Mouse (Mus musculus): ENCODE data around the gene Hs3st1. TPM values are rescaled to one million over a fixed set of nuclear protein-coding genes. Genes with fewer than 3 reads are reported as not detected.

Gene Hs3st1
- total RNA-seq, 2 experiments from 2014 or later: 20.9 to 22.2 TPM

DNA sequence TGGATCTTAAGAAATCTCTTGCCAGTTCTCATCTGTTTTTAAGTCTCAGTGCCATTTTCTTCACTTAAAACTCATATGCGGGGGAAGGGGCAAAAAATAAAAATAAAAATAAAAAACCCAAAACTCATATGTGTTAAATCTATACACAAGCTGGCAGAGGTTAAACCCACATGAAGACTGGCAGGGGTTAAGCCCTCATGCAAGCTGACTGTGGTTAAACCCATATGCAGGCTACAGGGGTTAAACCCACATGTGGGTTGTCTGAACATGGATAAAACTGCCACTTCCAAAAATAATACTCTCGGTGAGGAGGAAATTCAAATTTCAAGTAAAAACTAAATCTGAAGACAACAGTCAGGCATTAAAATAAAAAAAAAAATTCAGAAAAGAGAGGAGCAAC, 141.7 kb downstream of the Hs3st1 start:
- no peak overlapping the region for H3K27ac ChIP-seq
- no peak for TF ChIP-seq CTCF (conservative IDR thresholded peaks at IDR 0.05)
- no peak for DNase-seq (ENCODE audit: low spot score in 2 of 2)
- H3K4me3 ChIP-seq: no peak overlapping the region

DNA sequence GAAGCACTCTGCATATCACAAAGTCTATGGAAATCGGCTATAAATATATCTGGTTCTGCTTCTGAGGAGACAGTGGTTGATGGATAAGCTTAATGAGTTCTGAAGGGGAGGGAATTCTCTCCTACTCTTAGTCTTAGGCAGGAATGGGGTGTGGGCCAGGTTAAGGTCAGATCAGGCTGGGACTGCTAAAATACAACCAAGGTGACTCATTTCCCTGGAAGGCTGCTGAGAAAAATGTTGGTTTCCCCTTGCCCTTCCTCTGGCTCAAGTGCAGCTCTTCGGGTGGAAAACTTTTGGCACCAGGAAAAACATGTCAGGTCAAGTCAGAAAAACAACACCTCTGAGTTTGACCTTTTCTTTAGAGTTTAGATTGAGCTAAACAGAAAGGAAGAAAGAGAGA, 143.0 kb downstream of the Hs3st1 start:
- DNase-seq (ENCODE audit: low spot score in 2 of 2): no peak
- Histone ChIP-seq H3K4me3 (no peak overlapping the region), H3K27ac (no peak overlapping the region)
- TF ChIP-seq CTCF (conservative IDR thresholded peaks at IDR 0.05): no peak

DNA sequence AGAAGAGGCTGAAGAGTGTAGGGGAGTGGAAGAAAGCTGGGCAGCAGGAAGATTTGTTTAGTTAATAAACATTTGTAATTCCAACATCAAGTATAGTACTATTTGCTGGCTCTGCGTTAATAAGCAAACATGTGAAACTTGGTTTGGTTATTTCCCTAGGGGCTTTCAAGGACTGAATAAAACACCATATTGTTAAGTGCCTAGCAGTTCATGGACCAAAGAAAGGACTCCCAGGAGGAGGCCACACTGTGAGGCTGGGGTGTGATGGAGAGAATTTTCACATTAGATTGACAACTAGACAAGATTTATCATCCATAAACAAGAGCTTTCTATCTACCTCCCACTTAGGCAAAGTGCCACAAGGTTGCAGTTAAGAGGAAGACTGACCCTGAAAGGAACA, 147.0 kb downstream of the Hs3st1 start:
- TF ChIP-seq CTCF (conservative IDR thresholded peaks at IDR 0.05): no peak
- DNase-seq (ENCODE audit: low spot score in 2 of 2): no peak
- no peak overlapping the region for H3K27ac ChIP-seq
- H3K4me3 ChIP-seq: no peak overlapping the region

DNA sequence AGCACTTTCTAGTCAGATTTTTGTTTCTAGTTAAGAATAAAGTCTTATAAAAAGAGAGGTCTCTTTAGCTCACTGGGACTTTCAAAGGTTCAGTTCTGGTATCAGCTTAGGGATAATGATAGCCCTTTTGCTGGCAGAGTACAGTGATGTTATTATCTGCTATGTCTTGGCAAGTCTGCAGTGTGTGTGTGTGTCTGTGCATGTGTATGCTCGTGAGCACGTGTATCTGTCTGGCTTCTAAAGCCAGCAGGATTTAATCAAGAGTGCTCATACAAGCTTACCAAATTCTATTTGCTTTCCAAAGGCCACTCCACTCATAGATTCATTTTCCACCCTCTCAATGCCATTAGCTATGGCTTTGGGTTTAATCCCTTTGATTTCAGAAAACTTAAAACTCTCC, 160.5 kb downstream of the Hs3st1 start:
- TF ChIP-seq CTCF (conservative IDR thresholded peaks at IDR 0.05): no peak
- Histone ChIP-seq H3K4me3 (no peak overlapping the region), H3K27ac (no peak overlapping the region)
- no peak for DNase-seq (ENCODE audit: low spot score in 2 of 2)

Measured in layer of hippocampus, adult 2 months (tissue).